Mouse (Mus musculus) yolk sac, embryonic 10.5 days (tissue): ENCODE measurements at regions not wholly inside any gene's neighbourhood (a gene's known extent, or its start where the extent isn't known, plus 50 kb on each side); places are given as distances from the start of the nearest gene placed in this dataset.
A peak's percentile ranks its signal among the peaks of the same experiment; 100 is the strongest.

Experiments used
- DNase-seq: peaks from one replicate; pipeline ENCODE4 v3.0.0-alpha.2; 2017; ENCODE audit warnings: low spot score

- peak; percentile 9 for DNase-seq
Observed at GRCm38 (mm10) chr4:105969628-105970027, 180.0 kb downstream of the Gm12728 start.

- DNase-seq = no peak
Observed at GRCm38 (mm10) chr4:105970056-105970455, 180.4 kb downstream of the Gm12728 start.

DNA sequence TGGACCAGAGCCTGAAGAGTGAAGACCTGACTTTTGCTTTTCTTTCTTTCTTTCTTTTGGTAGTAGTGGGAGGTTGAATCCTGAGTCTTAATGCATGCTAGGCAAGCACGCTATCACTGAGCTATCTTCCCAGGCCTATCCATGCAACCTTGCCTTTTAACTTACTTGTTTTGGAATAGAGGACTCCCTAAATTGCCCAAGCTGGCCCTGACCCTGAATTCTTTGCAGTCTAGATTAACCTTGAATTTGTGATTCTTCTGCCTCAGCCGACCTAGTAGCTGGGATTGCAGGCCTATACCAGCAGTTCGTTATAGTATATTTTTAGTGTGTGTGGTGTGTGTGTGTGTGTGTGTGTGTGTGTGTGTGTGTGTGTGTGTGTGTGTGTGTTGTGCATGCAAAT, 183.1 kb downstream of the Gm12728 start:
- DNase-seq = no peak

- DNase-seq = no peak
Observed at GRCm38 (mm10) chr4:105973769-105974397, 184.2 kb downstream of the Gm12728 start.

- no peak for DNase-seq
Observed at GRCm38 (mm10) chr4:105974948-105975347, 185.3 kb downstream of the Gm12728 start.

- no peak for DNase-seq
Observed at GRCm38 (mm10) chr4:105979048-105979447, 189.4 kb downstream of the Gm12728 start.

DNA sequence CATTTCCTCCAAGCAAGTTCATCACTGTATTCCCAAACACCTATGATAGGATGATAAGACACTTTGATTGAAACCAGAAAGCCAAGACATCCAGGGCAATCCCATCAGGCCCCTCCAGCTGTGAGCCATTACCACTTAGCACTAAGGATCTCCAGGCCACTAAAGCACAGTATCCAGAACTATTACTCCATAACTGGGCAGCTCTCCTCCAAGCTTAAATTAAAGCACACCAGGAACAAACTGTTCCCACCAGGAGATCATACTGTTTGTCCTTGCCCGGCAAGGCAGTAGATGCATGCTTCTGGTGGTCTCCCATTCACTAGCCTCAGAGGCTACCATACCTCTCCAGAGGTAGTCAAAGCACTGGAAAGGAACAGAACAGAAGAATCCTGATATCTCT, 193.3 kb downstream of the Gm12728 start:
- DNase-seq = no peak

- DNase-seq = no peak
Observed at GRCm38 (mm10) chr4:105987963-105988602, 198.4 kb downstream of the Gm12728 start.

GRCm38 (mm10) chr4:105992581-105993127, 203.0 kb downstream of the Gm12728 start:
- no peak for DNase-seq

GRCm38 (mm10) chr4:105994390-105994798, 204.7 kb downstream of the Gm12728 start:
- no peak for DNase-seq

- DNase-seq = no peak
Observed at GRCm38 (mm10) chr4:105996060-105996459, 206.4 kb downstream of the Gm12728 start.

DNA sequence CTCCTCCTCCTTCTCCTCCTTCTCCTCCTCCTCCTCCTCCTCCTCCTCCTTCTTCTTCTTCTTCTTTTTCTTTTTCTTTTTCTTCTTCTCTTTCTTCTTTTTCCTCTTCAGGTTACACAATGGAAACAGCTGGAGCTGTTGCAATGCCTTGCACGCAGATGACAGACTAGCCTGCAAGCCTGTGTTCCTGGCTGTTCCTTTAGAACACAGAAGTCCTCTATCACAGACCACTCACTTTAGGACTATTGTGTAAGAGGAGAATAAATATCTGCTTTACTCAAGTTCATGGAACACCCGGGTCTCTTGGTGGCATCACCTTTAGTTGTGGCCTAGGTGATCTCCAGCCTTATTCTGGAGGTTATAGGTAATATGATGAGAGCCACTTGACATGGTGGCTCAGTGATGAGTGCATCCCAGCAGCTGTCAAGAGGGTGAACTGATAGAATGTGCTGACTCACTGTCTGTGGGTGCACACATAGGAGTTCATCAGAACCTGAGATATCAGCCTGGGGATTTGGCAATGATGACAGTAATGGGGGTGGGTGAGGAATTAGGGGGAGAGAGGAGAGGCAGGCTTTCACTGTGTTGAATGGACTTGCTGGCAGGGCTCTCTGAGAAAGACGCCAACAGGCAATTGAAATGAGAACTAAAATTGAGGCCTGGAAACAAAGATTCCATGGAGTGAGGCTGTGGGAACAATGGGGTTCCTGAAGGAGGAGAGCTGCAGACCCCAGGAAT, 207.4 kb downstream of the Gm12728 start:
- no peak for DNase-seq

GRCm38 (mm10) chr4:106002516-106002915, 212.8 kb downstream of the Gm12728 start:
- DNase-seq = no peak

DNA sequence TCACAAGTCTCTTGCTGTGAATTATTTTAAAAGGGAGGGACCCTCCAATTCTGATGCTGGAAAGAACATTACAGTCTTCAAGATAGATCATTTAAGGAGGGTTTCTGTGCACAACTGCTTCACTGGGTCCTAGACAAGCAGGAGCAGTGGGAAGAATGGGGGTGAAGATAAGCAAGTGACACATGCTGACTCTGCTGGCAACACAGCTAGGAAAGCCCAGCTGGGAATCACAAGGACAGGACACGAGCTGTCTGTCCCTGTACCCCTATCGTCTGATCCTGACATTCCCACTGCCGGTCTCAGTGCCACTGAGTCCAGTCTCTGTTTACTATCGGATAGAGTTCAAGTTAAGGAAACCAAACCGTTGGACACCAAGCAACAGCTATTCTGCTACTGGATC, 216.3 kb downstream of the Gm12728 start:
- no peak for DNase-seq

DNA sequence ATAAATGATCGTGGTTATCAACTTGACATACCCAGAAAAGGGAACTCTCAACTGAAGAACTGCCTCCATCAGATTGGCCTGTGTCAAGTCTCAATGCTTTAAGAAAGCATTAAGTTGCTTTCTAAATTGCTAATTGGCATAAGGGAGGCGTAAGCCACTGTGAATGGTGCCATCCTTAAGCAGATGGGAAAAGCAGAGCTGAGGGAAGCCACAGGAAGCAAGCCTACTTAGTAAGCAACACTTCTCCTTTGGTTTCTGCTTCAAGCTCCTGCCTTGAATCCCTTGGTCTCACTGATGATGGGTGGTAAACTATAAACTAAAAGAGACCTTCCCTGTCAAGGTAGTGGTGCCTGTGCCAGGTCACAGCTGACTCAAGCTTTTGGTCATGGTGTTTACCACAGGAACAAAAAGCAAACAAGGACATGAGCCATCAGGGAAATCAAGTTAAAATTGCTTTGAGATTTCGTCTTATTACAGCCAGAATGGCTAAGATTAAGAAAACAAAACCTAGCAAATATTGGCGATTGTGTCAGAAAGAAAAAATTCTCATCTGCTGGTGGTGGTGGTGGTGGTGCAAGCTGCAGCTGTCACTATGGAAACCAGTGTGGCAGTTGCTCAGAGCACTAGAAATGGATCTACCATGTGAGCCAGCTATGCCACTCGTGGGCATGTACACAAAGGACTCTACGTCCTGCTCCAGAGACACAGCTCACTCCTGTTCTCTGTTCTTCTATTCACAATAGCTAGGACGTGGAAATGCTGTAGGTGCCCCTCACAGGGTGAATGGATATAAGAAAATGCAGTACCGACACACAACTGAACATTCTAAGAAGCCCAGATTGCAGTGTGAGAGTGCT, 217.9 kb downstream of the Gm12728 start:
- DNase-seq = no peak

DNA sequence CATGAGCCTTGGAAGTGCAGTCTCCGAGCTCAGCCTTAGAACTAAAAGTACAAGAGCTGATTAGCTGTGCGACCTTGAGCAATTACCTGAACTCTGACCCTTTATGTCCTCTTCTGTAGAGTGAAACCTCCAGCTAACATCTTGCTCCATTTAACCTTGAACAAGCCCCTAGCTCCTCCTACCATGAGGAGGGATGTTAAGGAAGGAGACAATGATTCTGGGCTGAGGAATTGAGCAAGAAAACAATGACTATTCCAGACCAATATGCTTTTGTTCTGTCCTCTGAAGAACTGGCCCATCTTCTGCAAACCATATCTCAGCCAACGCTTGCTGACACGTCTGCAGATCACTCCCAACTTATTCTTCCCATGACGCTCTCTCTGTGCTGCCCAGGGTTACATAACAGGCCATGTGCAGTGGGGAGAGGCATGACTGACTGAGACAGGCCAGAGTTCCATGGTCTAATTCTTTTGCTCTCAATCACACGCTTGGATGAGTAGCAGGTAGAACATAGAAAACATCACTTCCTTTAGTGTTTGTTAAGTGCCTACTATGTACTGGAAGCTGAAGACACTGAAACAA, 227.5 kb downstream of the Gm12728 start:
- no peak for DNase-seq

DNA sequence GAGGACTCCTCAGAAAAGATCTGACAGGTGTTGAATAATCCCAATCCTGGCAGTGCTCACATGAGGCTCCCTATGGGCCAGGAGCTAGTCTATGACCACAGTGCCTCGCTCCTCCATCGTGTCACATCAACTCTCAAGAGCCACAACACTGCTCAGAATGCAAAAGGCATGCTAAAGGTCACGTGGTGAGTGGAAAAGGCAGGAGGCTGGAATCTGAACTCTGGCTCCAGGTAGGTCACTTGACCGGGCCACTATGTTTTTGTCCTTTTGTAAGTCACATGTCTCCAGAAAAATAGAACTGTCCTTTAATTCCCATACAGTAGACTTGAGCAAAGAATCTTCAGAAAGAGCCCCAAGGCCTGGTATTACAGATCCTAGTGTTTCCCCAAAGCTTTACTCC, 229.3 kb downstream of the Gm12728 start:
- no peak for DNase-seq

- DNase-seq = no peak
Observed at GRCm38 (mm10) chr4:106020338-106020737, 230.7 kb downstream of the Gm12728 start.

DNA sequence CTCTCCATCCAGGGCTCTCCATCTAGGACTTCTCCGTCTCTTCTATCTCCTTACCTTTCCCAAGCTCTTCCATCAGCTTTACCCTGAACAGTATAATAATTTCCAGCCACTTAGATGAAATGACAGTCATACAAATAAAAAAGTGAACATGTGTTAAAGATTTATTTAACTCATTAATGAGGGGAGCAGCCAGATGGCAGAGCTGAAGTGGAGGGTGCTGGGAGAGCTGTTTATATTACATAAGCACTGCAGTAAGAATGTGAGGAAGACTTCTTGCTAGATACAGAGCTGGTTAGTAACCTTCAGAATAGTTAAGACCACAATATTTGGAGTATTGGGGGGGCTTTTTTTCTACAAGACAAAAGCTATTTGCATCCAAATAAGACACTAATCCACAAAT, 234.9 kb downstream of the Gm12728 start:
- DNase-seq = no peak

GRCm38 (mm10) chr4:106025966-106026637, 236.4 kb downstream of the Gm12728 start:
- no peak for DNase-seq

GRCm38 (mm10) chr4:106040376-106040775, 250.7 kb downstream of the Gm12728 start:
- DNase-seq = no peak
